Mouse (Mus musculus) erythroblast, adult 5-6 weeks (primary cell): Measurements from ENCODE around the gene Kctd11. TPM values are rescaled to one million over a fixed set of nuclear protein-coding genes. Genes with fewer than 3 reads are reported as not detected.
A peak's percentile ranks its signal among the peaks of the same experiment; 100 is the strongest.
"Not testable (repeated sequence)": the region's sequence is repeated elsewhere in the genome, so short reads cannot be mapped to it uniquely, and the experiment has no call there.

Experiments used
- ATAC-seq: replicated peaks from 2 replicates; pipeline ENCODE4 v1.8.0; 2016; ENCODE audit warnings: moderate number of reproducible peaks, mild to moderate bottlenecking, moderate TSS enrichment, inconsistent platforms; ENCODE audit not compliant: poor library complexity, low FRiP score, severe bottlenecking
- total RNA-seq, 2 experiments: library from RNA; stranded (forward) in 1 of 2; stranded (reverse) in 1 of 2; fragments of 150-400 nt in 1 of 2; fragments of 200-764, 138-1000 nt in 1 of 2; gene quantifications; 2 replicates each; pipeline versions ENCODE4 v1.2.3 to v1.2.4; 2015 to 2017; ENCODE audit warnings: low replicate concordance in 2 of 2

Gene Kctd11
- 1.3 and 2.1 TPM in 2 replicates for total RNA-seq (2015; ENCODE audit: low replicate concordance)
- 0.42 and 0.77 TPM in 2 replicates for total RNA-seq (2017; ENCODE audit: low replicate concordance)

GRCm38 (mm10) chr11:69880853-69881603, at the start of gene Kctd11:
Gene Kctd11, minus strand, starts transcription at chr11:69881406.
- ATAC-seq, result peak; percentile 37

GRCm38 (mm10) chr11:69930176-69930575, 49.0 kb upstream of the Kctd11 start:
- ATAC-seq, result not testable (repeated sequence)

GRCm38 (mm10) chr11:69929712-69930111, 48.5 kb upstream of the Kctd11 start:
- ATAC-seq, result no peak

- no peak for ATAC-seq
These were observed 46.3 kb upstream of the Kctd11 start for GRCm38 (mm10) chr11:69927501-69927900.

- ATAC-seq, result no peak
These were observed 41.6 kb upstream of the Kctd11 start for GRCm38 (mm10) chr11:69922796-69923195.

- no peak for ATAC-seq
These were observed 41.0 kb upstream of the Kctd11 start for GRCm38 (mm10) chr11:69922012-69922756.

- ATAC-seq, result peak; percentile 75
These were observed 40.2 kb upstream of the Kctd11 start, which contains the start of gene Eif5a for GRCm38 (mm10) chr11:69921114-69922011. Gene Eif5a, minus strand, starts transcription at chr11:69921958.

GRCm38 (mm10) chr11:69920266-69921031, 39.2 kb upstream of the Kctd11 start:
- no peak for ATAC-seq

GRCm38 (mm10) chr11:69919661-69920265, 38.6 kb upstream of the Kctd11 start:
- peak; percentile 61 for ATAC-seq

GRCm38 (mm10) chr11:69919053-69919452, 37.8 kb upstream of the Kctd11 start:
- no peak for ATAC-seq

- no peak for ATAC-seq
These were observed 36.9 kb upstream of the Kctd11 start for GRCm38 (mm10) chr11:69918118-69918517.

- no peak for ATAC-seq
These were observed 36.3 kb upstream of the Kctd11 start for GRCm38 (mm10) chr11:69917379-69917948.

- not testable (repeated sequence) for ATAC-seq
These were observed 35.6 kb upstream of the Kctd11 start for GRCm38 (mm10) chr11:69916652-69917378.

- ATAC-seq, result peak; percentile 59
These were observed 34.7 kb upstream of the Kctd11 start for GRCm38 (mm10) chr11:69915667-69916627.

- no peak for ATAC-seq
These were observed 33.8 kb upstream of the Kctd11 start for GRCm38 (mm10) chr11:69914917-69915430.

GRCm38 (mm10) chr11:69914372-69914764, 33.2 kb upstream of the Kctd11 start:
- peak; percentile 11 for ATAC-seq
